Mouse (Mus musculus): Measurements from ENCODE around the gene Stab1.

GRCm38 (mm10) chr14:31168425-31168824, at the start of gene Stab1:
- TF ChIP-seq POLR2A (IDR thresholded peaks at IDR 0.05; ENCODE audit: borderline replicate concordance, extremely low read depth, low read depth, low read length) (peak; percentile 68; the same call in 1 of the 2 replicates), CTCF (IDR thresholded peaks at IDR 0.05; ENCODE audit: insufficient read depth, low read length) (no peak)

Measured in lung, adult 2 months (tissue).